Mouse (Mus musculus) liver, adult 2 months (tissue): ENCODE measurements around the gene Ly75. TPM values are rescaled to one million over a fixed set of nuclear protein-coding genes. Genes with fewer than 3 reads are reported as not detected.

Experiments
- DNase-seq: peaks from one replicate; pipeline ENCODE4 v3.0.0-alpha.2; 2011; ENCODE audit warnings: low read depth, low spot score; ENCODE audit errors: extremely low read depth
- H3K27ac ChIP-seq: fragments of 200-500 bp; replicated peaks from 2 replicates; pipeline ENCODE4 v1.5.1; 2012; ENCODE audit warnings: low read depth, mild to moderate bottlenecking, control low read depth, inconsistent platforms, low read length; ENCODE audit not compliant: insufficient read depth
- H3K27me3 ChIP-seq: fragments of 200-500 bp; 2 replicates; pipeline ENCODE4 v1.6.1; 2012; ENCODE audit warnings: mild to moderate bottlenecking, moderate library complexity, low read length, inconsistent platforms; ENCODE audit not compliant: control insufficient read depth, insufficient read depth
- H3K36me3 ChIP-seq: fragments of 200-500 bp; 2 replicates; pipeline ENCODE4 v1.6.1; 2012; ENCODE audit warnings: low read length, inconsistent platforms; ENCODE audit not compliant: control insufficient read depth, insufficient read depth
- H3K4me1 ChIP-seq: fragments of 200-500 bp; 2 replicates; pipeline ENCODE4 v1.6.1; 2011; ENCODE audit warnings: low read length; ENCODE audit not compliant: control insufficient read depth, insufficient read depth
- H3K4me3 ChIP-seq: fragments of 200-500 bp; 2 replicates; pipeline ENCODE4 v1.5.1; 2011; ENCODE audit warnings: low read depth, mild to moderate bottlenecking, control low read depth, low read length, moderate library complexity; ENCODE audit not compliant: insufficient read depth
- H3K79me2 ChIP-seq: fragments of 200-500 bp; 2 replicates; pipeline ENCODE4 v1.6.1; 2012; ENCODE audit warnings: inconsistent platforms, mild to moderate bottlenecking, low read length, moderate library complexity; ENCODE audit not compliant: control insufficient read depth, insufficient read depth
- H3K9ac ChIP-seq: fragments of 200-500 bp; 2 replicates; pipeline ENCODE4 v1.6.1; 2012; ENCODE audit warnings: low read depth, mild to moderate bottlenecking, control low read depth, inconsistent platforms, low read length
- CTCF ChIP-seq: fragments of 200-500 bp; IDR thresholded peaks from 2 replicates; pipeline ENCODE4 v1.5.1; 2011; ENCODE audit warnings: low read depth, low read length, control low read depth
- POLR2A ChIP-seq: fragments of 200-500 bp; IDR thresholded peaks from 2 replicates; pipeline ENCODE4 v1.6.1; 2011; ENCODE audit warnings: low read length, control low read depth; ENCODE audit not compliant: insufficient read depth; ENCODE audit errors: extremely low read depth
- WGBS: fragments of 180-500 bp; shearing (Covaris S2); methylation state at CpG from one replicate; pipeline ENCODE4 v1.1.7; 2018; 5-methylcytosine and 5-hydroxymethylcytosine counted together
- polyA plus RNA-seq: library from polyadenylated mRNA; depleted of rRNA; stranded (reverse); fragments of >200 nt; gene quantifications from 2 replicates; pipeline ENCODE4 v1.2.3, GENCODE M21; 2012; rRNA removed
- total RNA-seq: library from RNA; depleted of rRNA; stranded (reverse); fragments of >200 nt; gene quantifications from 2 replicates; pipeline ENCODE4 v1.2.3, GENCODE M21; 2014; rRNA removed

The Ly75 gene
- total and polyA plus RNA-seq, 2 experiments: 0.60 to 3.0 TPM

DNA sequence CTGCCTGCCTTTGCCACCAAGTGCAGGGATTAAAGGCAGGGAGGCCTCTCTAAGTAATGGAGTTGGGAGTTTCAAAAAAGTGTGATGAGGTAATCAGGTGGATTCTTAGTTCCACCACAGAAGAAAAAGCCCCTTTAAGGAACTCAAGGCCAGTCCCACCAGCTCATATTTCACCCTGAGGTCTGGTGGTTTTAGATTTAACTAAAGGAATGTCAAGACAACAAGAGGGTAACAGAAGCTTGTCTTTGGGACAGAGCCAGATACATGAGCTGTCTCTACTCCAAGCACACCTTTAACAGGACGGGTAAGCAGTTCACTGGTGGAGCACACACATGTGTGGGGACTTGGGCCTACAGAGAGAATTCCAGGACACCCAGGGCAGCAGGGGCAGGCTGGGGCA lies 115.5 kb downstream of the Ly75 start:
- TF ChIP-seq POLR2A (no peak), CTCF (no peak)
- Histone ChIP-seq H3K27me3 (no peaks in the 10 kb centered on the region), H3K27ac (no peak overlapping the region; the same call in 1 of the 2 replicates), H3K79me2 (peaks cover 30% of the 10 kb centered on the region), H3K4me3 (no peak overlapping the region), H3K9ac (no peak overlapping the region), H3K36me3 (peaks cover 49% of the 10 kb centered on the region), H3K4me1 (peaks cover 20% of the 10 kb centered on the region)
- DNase-seq: no peak
- WGBS: 41% methylated on average over 1 of the region's 1 CpGs

GRCm38 (mm10) chr2:60260621-60261350 lies 122.3 kb downstream of the Ly75 start:
- Histone ChIP-seq H3K4me1 (peaks cover 4% of the 10 kb centered on the region; the same call in 1 of the 2 replicates), H3K4me3 (no peak overlapping the region), H3K27ac (no peak overlapping the region), H3K79me2 (peaks cover 5% of the 10 kb centered on the region; the same call in 1 of the 2 replicates), H3K9ac (no peak overlapping the region), H3K36me3 (peaks cover 53% of the 10 kb centered on the region), H3K27me3 (no peaks in the 10 kb centered on the region)
- peak; percentile 47 for DNase-seq
- no peak for TF ChIP-seq CTCF
- no peak for TF ChIP-seq POLR2A
- 60% methylated on average over 5 of the region's 5 CpGs for WGBS

GRCm38 (mm10) chr2:60259186-60259585 lies 123.9 kb downstream of the Ly75 start:
- Histone ChIP-seq H3K79me2 (peaks cover 4% of the 10 kb centered on the region; the same call in 1 of the 2 replicates), H3K4me3 (no peak overlapping the region), H3K9ac (no peak overlapping the region), H3K36me3 (peaks cover 62% of the 10 kb centered on the region), H3K4me1 (peaks cover 4% of the 10 kb centered on the region; the same call in 1 of the 2 replicates), H3K27me3 (no peaks in the 10 kb centered on the region), H3K27ac (no peak overlapping the region)
- no peak for DNase-seq
- 96% methylated on average over 5 of the region's 5 CpGs for WGBS
- TF ChIP-seq CTCF (no peak), POLR2A (no peak)

DNA sequence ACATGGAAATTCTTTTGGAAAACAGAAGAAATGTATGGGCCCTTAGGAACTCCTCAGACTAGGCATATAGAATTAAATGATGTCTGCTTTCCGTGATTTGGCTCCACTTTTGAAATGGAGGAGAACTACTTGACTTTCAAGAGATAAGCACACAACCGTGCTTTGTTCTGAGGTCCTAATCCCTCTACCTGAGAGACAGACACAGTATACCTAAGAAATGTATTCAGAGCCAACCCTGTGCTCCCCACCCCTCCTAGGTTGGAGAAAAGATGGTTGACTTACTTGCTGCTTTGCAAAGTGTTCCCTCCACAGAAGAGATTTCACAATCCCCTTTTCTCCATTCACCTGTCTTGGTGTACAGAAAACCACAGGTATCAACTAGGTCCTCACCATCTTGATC lies 126.4 kb downstream of the Ly75 start:
- Histone ChIP-seq H3K27ac (no peak overlapping the region), H3K79me2 (no peaks in the 10 kb centered on the region), H3K36me3 (peaks cover 66% of the 10 kb centered on the region), H3K27me3 (no peaks in the 10 kb centered on the region), H3K9ac (no peak overlapping the region), H3K4me3 (no peak overlapping the region), H3K4me1 (peaks cover 4% of the 10 kb centered on the region; the same call in 1 of the 2 replicates)
- TF ChIP-seq POLR2A: no peak
- TF ChIP-seq CTCF: no peak
- no peak for DNase-seq
- 89% methylated on average over 2 of the region's 2 CpGs for WGBS

DNA sequence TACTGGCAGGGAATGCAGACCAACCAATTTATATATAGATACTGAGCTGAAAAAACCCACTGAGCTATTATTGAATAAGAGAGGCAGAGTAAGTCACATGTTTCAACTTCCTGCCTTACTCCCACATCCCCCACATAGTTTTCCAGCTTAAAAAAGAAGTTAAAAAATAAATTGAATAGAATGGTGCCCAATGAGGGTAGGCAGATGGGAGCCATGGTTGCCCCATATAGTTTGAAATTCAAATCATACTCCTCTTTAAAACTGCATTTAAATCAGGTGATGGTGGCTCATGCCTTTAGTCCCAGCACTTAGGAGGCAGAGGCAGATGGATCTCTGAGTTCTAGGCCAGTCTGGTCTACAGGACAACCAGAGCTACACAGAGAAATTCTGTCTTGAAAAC lies 129.6 kb downstream of the Ly75 start:
- TF ChIP-seq CTCF (no peak), POLR2A (no peak)
- no peak overlapping the region for H3K9ac ChIP-seq
- peaks cover 73% of the 10 kb centered on the region for H3K36me3 ChIP-seq
- no peak for DNase-seq
- H3K27ac ChIP-seq: no peak overlapping the region
- H3K4me3 ChIP-seq: no peak overlapping the region
- H3K27me3 ChIP-seq: no peaks in the 10 kb centered on the region
- H3K4me1 ChIP-seq: no peaks in the 10 kb centered on the region
- H3K79me2 ChIP-seq: no peaks in the 10 kb centered on the region

DNA sequence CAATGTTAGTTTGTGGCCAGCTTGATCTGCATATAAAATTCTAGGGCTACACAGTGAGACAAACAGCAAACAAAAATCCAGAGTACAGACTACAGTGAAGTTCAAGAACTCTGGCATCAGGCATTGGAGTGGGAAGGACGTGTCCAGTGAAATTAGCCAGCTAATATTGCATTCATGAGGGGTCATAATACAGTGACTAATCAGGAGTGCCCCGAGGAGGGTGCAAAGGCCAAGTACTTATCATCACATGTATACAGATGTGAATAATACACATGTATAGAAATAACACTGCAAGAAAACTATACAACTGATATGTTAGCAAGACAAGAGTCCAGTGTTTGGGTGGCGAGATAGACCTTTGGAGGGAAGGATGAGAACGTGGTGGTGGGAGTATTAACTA lies 130.3 kb downstream of the Ly75 start:
- Histone ChIP-seq H3K27me3 (no peaks in the 10 kb centered on the region), H3K9ac (no peak overlapping the region), H3K79me2 (no peaks in the 10 kb centered on the region), H3K4me3 (no peak overlapping the region), H3K36me3 (peaks cover 66% of the 10 kb centered on the region), H3K27ac (no peak overlapping the region), H3K4me1 (no peaks in the 10 kb centered on the region)
- no peak for DNase-seq
- TF ChIP-seq CTCF: no peak
- no peak for TF ChIP-seq POLR2A
- WGBS: 58% methylated on average over 4 of the region's 4 CpGs

Other genes with a start within 250 kb of the Ly75 start
- 23.0 and 23.5 TPM in 2 replicates for gene Baz2b, start 173.5 kb downstream of the Ly75 start, total RNA-seq
- 2.9 and 4.8 TPM in 2 replicates for gene Baz2b, start 173.5 kb downstream of the Ly75 start, polyA plus RNA-seq
- gene March7, start 173.4 kb downstream of the Ly75 start, total RNA-seq: 31.5 and 37.6 TPM in 2 replicates
- gene March7, start 173.4 kb downstream of the Ly75 start, polyA plus RNA-seq: 4.1 and 4.7 TPM in 2 replicates
- gene Cd302, start 98.8 kb downstream of the Ly75 start, total RNA-seq: 440 and 468 TPM in 2 replicates
- gene Cd302, start 98.8 kb downstream of the Ly75 start, polyA plus RNA-seq: 200 and 218 TPM in 2 replicates
- gene Pla2r1, start 170.0 kb upstream of the Ly75 start, total RNA-seq: 3.9 and 4.7 TPM in 2 replicates
- 0.81 and 0.95 TPM in 2 replicates for gene Pla2r1, start 170.0 kb upstream of the Ly75 start, polyA plus RNA-seq